19 mouse cellular contexts compared by ENCODE assay signal in the genomic region with DNA sequence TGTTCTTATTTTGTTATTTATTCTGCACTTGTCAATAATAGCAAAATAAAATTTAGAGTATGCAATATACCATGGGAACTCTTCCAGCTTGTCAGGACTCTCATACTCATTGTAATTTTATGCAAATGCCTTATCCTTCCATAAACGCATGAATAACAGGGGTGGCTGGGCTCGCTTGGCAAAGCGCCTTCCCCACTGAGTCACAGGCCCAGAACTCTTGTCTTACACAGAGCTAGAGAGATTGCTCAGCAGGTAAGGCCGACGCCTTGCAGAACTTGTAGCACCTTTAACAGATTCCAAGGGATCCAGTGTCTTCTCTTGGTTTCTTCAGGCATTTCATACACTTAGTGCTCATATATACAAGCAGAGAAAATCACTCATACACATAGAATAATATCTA. TPM values are rescaled to one million over a fixed set of nuclear protein-coding genes. Genes with fewer than 3 reads are reported as not detected.
A peak's percentile ranks its signal among the peaks of the same experiment; 100 is the strongest.
DNase-seq lines count a peak whose midpoint lies in the region; ATAC-seq and TF ChIP-seq lines count a peak whose summit lies in the region.
"Had no signal": no experiment of that assay in that cellular context is flagged by ENCODE, and none has a peak within 500 bp of the region (broad histone marks: within the 10 kb centered on the region; RNA-seq: fewer than 3 reads in every experiment).

No protein-coding gene starts in this region.

- no peak overlapping the region for H3K27ac ChIP-seq in forebrain, embryonic 16.5 days (ENCODE audit: low read length)
- no peak overlapping the region for H3K27ac ChIP-seq in forebrain, postnatal 0 days (ENCODE audit: low read depth, low read length)
- no peak overlapping the region for H3K27ac ChIP-seq in gastrocnemius, adult 2 months
- H3K27ac ChIP-seq: embryonic facial prominence, embryonic 10.5 days; forebrain, embryonic 13.5 days; heart, adult 2 months; hindbrain, embryonic 10.5 days; hindbrain, embryonic 15.5 days had no signal

- H3K27me3 ChIP-seq in forebrain, embryonic 16.5 days (replicated peaks; ENCODE audit: control insufficient read depth, insufficient read depth, low read length): no peaks in the 10 kb centered on the region
- H3K27me3 ChIP-seq in forebrain, postnatal 0 days (ENCODE audit: insufficient read depth, low read length): no peaks in the 10 kb centered on the region
- H3K27me3 ChIP-seq: forebrain, embryonic 13.5 days; heart, embryonic 12.5 days; hindbrain, embryonic 15.5 days had no signal

- ATAC-seq in forebrain, embryonic 16.5 days: peak; percentile 21; the same call in 1 of the 2 replicates
- ATAC-seq in forebrain, postnatal 0 days: no peak
- ATAC-seq: CD4-positive, CD25-positive, alpha-beta regulatory T cell, adult 4 months; forebrain, embryonic 13.5 days; intestine, embryonic 16.5 days had no signal

- H3K9ac ChIP-seq in forebrain, embryonic 16.5 days (replicated peaks; ENCODE audit: low read depth, low read length): no peak overlapping the region
- H3K9ac ChIP-seq in forebrain, postnatal 0 days: no peak overlapping the region
- H3K9ac ChIP-seq: forebrain, embryonic 13.5 days; heart, embryonic 12.5 days; hindbrain, embryonic 15.5 days had no signal

- no peak for DNase-seq in forebrain, postnatal 0 days
- DNase-seq in right cerebral cortex, adult 18-20 months: peak; percentile 40
- no peak for DNase-seq in right cerebral cortex, postnatal 36 days (ENCODE audit: low spot score in 2 of 2)
- peak; percentile 45 for DNase-seq in NIH3T3 (ENCODE audit: low read depth)
- no peak for DNase-seq in gastrocnemius, adult 2 months
- DNase-seq: adrenal gland, adult 8-10 months; cerebellum, adult 2 months; cerebellum, postnatal 10 days; gastrocnemius, postnatal 10 days; heart, adult 2 months had no signal

- H3K4me2 ChIP-seq in forebrain, embryonic 16.5 days (ENCODE audit: low read length): no peak overlapping the region
- H3K4me2 ChIP-seq in forebrain, postnatal 0 days (ENCODE audit: low read depth): no peak overlapping the region
- H3K4me2 ChIP-seq: forebrain, embryonic 13.5 days; heart, embryonic 12.5 days; hindbrain, embryonic 15.5 days had no signal

- H3K4me1 ChIP-seq in forebrain, embryonic 16.5 days (replicated peaks; ENCODE audit: control insufficient read depth, insufficient read depth, low read length): no peaks in the 10 kb centered on the region
- no peaks in the 10 kb centered on the region for H3K4me1 ChIP-seq in forebrain, postnatal 0 days (ENCODE audit: insufficient read depth)
- H3K4me1 ChIP-seq: embryonic facial prominence, embryonic 10.5 days; forebrain, embryonic 13.5 days; hindbrain, embryonic 10.5 days; hindbrain, embryonic 15.5 days had no signal

- no peak overlapping the region for H3K4me3 ChIP-seq in forebrain, embryonic 16.5 days (replicated peaks; ENCODE audit: low read length)
- no peak overlapping the region for H3K4me3 ChIP-seq in forebrain, postnatal 0 days (ENCODE audit: low read depth, low read length)
- no peak overlapping the region for H3K4me3 ChIP-seq in gastrocnemius, adult 2 months
- H3K4me3 ChIP-seq: embryonic facial prominence, embryonic 10.5 days; forebrain, embryonic 13.5 days; heart, adult 2 months; heart, embryonic 12.5 days; hindbrain, embryonic 10.5 days; hindbrain, embryonic 15.5 days had no signal

- TF ChIP-seq CTCF in forebrain, postnatal 0 days (IDR thresholded peaks at IDR 0.05; ENCODE audit: low read depth): no peak
- no peak for TF ChIP-seq CTCF in gastrocnemius, adult 2 months (IDR thresholded peaks at IDR 0.05)

- 73% methylated on average over 5 of the region's 5 CpGs for WGBS in forebrain, embryonic 16.5 days
- WGBS in forebrain, postnatal 0 days: 64% methylated on average over 5 of the region's 5 CpGs

- H3K36me3 ChIP-seq in forebrain, embryonic 16.5 days (ENCODE audit: control insufficient read depth, insufficient read depth): peaks cover 18% of the 10 kb centered on the region; the same call in 1 of the 2 replicates
- peaks cover 32% of the 10 kb centered on the region for H3K36me3 ChIP-seq in forebrain, postnatal 0 days (ENCODE audit: insufficient read depth)

- H3K9me3 ChIP-seq in forebrain, embryonic 16.5 days (ENCODE audit: control insufficient read depth, low read length): no peaks in the 10 kb centered on the region
- H3K9me3 ChIP-seq in forebrain, postnatal 0 days (ENCODE audit: low read length): no peaks in the 10 kb centered on the region
- H3K9me3 ChIP-seq: embryonic facial prominence, embryonic 10.5 days; G1E; heart, embryonic 12.5 days; hindbrain, embryonic 15.5 days had no signal

- intact Hi-C loops in gastrocnemius, adult 2 months (cut with DNase I): no loop called here

RNA-seq across cellular contexts. Expression of a gene that starts 9.2 kb away (rescaled TPM):
- 303 and 306 TPM in 2 replicates for polyA plus RNA-seq in forebrain, embryonic 16.5 days (2015; fragmentation: Nextera tagmentation; extraction: Ambion mirVana)
- total RNA-seq in forebrain, postnatal 0 days (2014; rRNA removed): 701 and 898 TPM in 2 replicates
- polyA plus RNA-seq in forebrain, postnatal 0 days (2015; fragmentation: Nextera tagmentation; extraction: Ambion mirVana): 300 and 371 TPM in 2 replicates
- 100 to 1,000 TPM; 519 to 581 TPM for total RNA-seq in gastrocnemius, adult 2 months (2021)

RNA-seq across cellular contexts. Expression of a gene that starts 9.4 kb away (rescaled TPM):
- polyA plus RNA-seq in forebrain, embryonic 16.5 days (2015; fragmentation: Nextera tagmentation; extraction: Ambion mirVana): 34.7 and 36.2 TPM in 2 replicates
- total RNA-seq in forebrain, postnatal 0 days (2014; rRNA removed): 19.2 and 23.8 TPM in 2 replicates
- polyA plus RNA-seq in forebrain, postnatal 0 days (2015; fragmentation: Nextera tagmentation; extraction: Ambion mirVana): 47.1 and 54.9 TPM in 2 replicates
- total RNA-seq in gastrocnemius, adult 2 months (2021): 10 to 100 TPM; 30.1 to 44.9 TPM

RNA-seq across cellular contexts. Expression of a gene that starts 41.4 kb away (rescaled TPM):
- 6.9 and 10.1 TPM in 2 replicates for polyA plus RNA-seq in forebrain, embryonic 16.5 days (2015; fragmentation: Nextera tagmentation; extraction: Ambion mirVana)
- 21.1 and 24.4 TPM in 2 replicates for total RNA-seq in forebrain, postnatal 0 days (2014; rRNA removed)
- 5.6 and 7.1 TPM in 2 replicates for polyA plus RNA-seq in forebrain, postnatal 0 days (2015; fragmentation: Nextera tagmentation; extraction: Ambion mirVana)
- 10 to 100 TPM; 49.9 to 91.6 TPM for total RNA-seq in gastrocnemius, adult 2 months (2021)

RNA-seq across cellular contexts. Expression of a gene that starts 51.3 kb away (rescaled TPM):
- polyA plus RNA-seq in forebrain, embryonic 16.5 days (2015; fragmentation: Nextera tagmentation; extraction: Ambion mirVana): 210 and 212 TPM in 2 replicates
- 49.7 and 59.9 TPM in 2 replicates for total RNA-seq in forebrain, postnatal 0 days (2014; rRNA removed)
- polyA plus RNA-seq in forebrain, postnatal 0 days (2015; fragmentation: Nextera tagmentation; extraction: Ambion mirVana): 144 and 158 TPM in 2 replicates
- total RNA-seq in gastrocnemius, adult 2 months (2021): 10 to 100 TPM; 86.5 to 95.5 TPM

Comparison
In these comparisons a context has a peak if more than half of its experiments do, and no peak if none do; other contexts are left out.
1. DNase-seq: peak in right cerebral cortex, adult 18-20 months (single experiment) and NIH3T3 (single experiment); none in forebrain, postnatal 0 days (single experiment), right cerebral cortex, postnatal 36 days (0 of 2) and gastrocnemius, adult 2 months (single experiment).